Mouse (Mus musculus) kidney, adult 2 months (tissue): Measurements from ENCODE around the gene Klhl12.

ENCODE experiments used
- CTCF ChIP-seq: fragments of 200-500 bp; conservative IDR thresholded peaks from 2 replicates; pipeline ENCODE4 v1.5.1; 2011; ENCODE audit warnings: low read depth, mild to moderate bottlenecking, control low read depth, low read length, moderate library complexity, mixed read lengths; ENCODE audit not compliant: insufficient read depth, insufficient read length
- POLR2A ChIP-seq: fragments of 200-500 bp; IDR thresholded peaks from one replicate; pipeline ENCODE4 v1.6.1; 2011; ENCODE audit warnings: low read depth, low read length, control low read depth

- no peak for TF ChIP-seq POLR2A
- TF ChIP-seq CTCF: no peak
Observed at GRCm38 (mm10) chr1:134484623-134485022, 29.3 kb downstream of the Klhl12 start.
